Mouse (Mus musculus) CH12.LX (cell line): Measurements from ENCODE around the gene Myo10. TPM values are rescaled to one million over a fixed set of nuclear protein-coding genes. Genes with fewer than 3 reads are reported as not detected.
A peak's percentile ranks its signal among the peaks of the same experiment; 100 is the strongest.

ENCODE experiments used
- DNase-seq: peaks from one replicate; pipeline ENCODE4 v3.0.0-alpha.2; 2013; ENCODE audit errors: extremely low read depth
- H3K27ac ChIP-seq: 2 replicates; pipeline ENCODE4 v1.5.1; 2012; ENCODE audit warnings: low read depth, mild to moderate bottlenecking, control low read depth, moderate library complexity; ENCODE audit not compliant: insufficient read depth
- H3K27me3 ChIP-seq: replicated peaks from 2 replicates; pipeline ENCODE3; 2012; ENCODE audit warnings: inconsistent platforms
- H3K36me3 ChIP-seq, 2 experiments: replicated peaks in 1 of 2; 2 replicates each; pipeline versions ENCODE3 to v1.6.1; 2012; ENCODE audit warnings: inconsistent platforms in 1 of 2, low read length in 1 of 2, mild to moderate bottlenecking in 1 of 2, mixed read lengths in 1 of 2, moderate library complexity in 1 of 2; ENCODE audit not compliant: control insufficient read depth in 1 of 2, insufficient read depth in 1 of 2
- H3K4me1 ChIP-seq, 2 experiments: 2 replicates each; pipeline ENCODE4 v1.6.1; 2012; ENCODE audit warnings: inconsistent platforms in 1 of 2, moderate library complexity in 1 of 2; ENCODE audit not compliant: insufficient read depth in 2 of 2, control insufficient read depth in 1 of 2
- H3K4me2 ChIP-seq: 2 replicates; pipeline ENCODE4 v1.6.1; 2012; ENCODE audit warnings: low read depth, mild to moderate bottlenecking, control low read depth; ENCODE audit not compliant: poor library complexity, insufficient read depth, severe bottlenecking
- H3K4me3 ChIP-seq, 3 experiments: fragments of 150-350 bp in 1 of 3; sonication (generic) in 1 of 3; replicated peaks in 1 of 3; 2 replicates each; pipeline versions ENCODE3 to v1.5.1; 2011 to 2012; ENCODE audit warnings: low read depth in 2 of 3, low read length in 2 of 3, mild to moderate bottlenecking in 2 of 3, moderate library complexity in 2 of 3, control low read depth in 1 of 3, improper control_type of control experiment in 1 of 3, inconsistent platforms in 1 of 3, mixed read lengths in 1 of 3; ENCODE audit not compliant: poor library complexity in 1 of 3
- H3K79me2 ChIP-seq: replicated peaks from 2 replicates; pipeline ENCODE4 v1.6.1; 2012; ENCODE audit warnings: mild to moderate bottlenecking, moderate library complexity; ENCODE audit not compliant: control insufficient read depth, poor library complexity, insufficient read depth, severe bottlenecking; ENCODE audit errors: extremely low read depth
- H3K9ac ChIP-seq: 2 replicates; pipeline ENCODE4 v1.6.1; 2012; ENCODE audit warnings: low read depth, mild to moderate bottlenecking, control low read depth, moderate library complexity; ENCODE audit not compliant: insufficient read depth
- H3K9me3 ChIP-seq: replicated peaks from 2 replicates; pipeline ENCODE3; 2012; ENCODE audit warnings: low read length, inconsistent platforms, mixed read lengths
- BHLHE40 ChIP-seq: IDR thresholded peaks from 2 replicates; pipeline ENCODE4 v1.6.1; 2011; ENCODE audit warnings: mild to moderate bottlenecking, low read depth, low read length, improper control_type of control experiment
- CHD1 ChIP-seq: IDR thresholded peaks from 2 replicates; pipeline ENCODE4 v1.6.1; 2012; ENCODE audit warnings: low read depth, low read length, improper control_type of control experiment, inconsistent platforms
- CHD2 ChIP-seq: IDR thresholded peaks from 2 replicates; pipeline ENCODE4 v1.6.1; 2011; ENCODE audit warnings: low read length, improper control_type of control experiment
- CTCF ChIP-seq, 2 experiments: IDR thresholded peaks in 1 of 2; conservative IDR thresholded peaks in 1 of 2; 2 replicates each; pipeline ENCODE4 v1.5.1; 2011 to 2012; ENCODE audit warnings: low read depth in 2 of 2, low read length in 2 of 2, improper control_type of control experiment in 1 of 2, inconsistent platforms in 1 of 2, mild to moderate bottlenecking in 1 of 2, moderate library complexity in 1 of 2
- E2F4 ChIP-seq: IDR thresholded peaks from 2 replicates; pipeline ENCODE4 v1.6.1; 2011; ENCODE audit warnings: low read depth, low read length, improper control_type of control experiment; ENCODE audit not compliant: insufficient replicate concordance
- ELF1 ChIP-seq: IDR thresholded peaks from 2 replicates; pipeline ENCODE4 v1.6.1; 2014; ENCODE audit warnings: low read depth, mild to moderate bottlenecking, inconsistent platforms, low read length, improper control_type of control experiment
- EP300 ChIP-seq: IDR thresholded peaks from 2 replicates; pipeline ENCODE4 v1.6.1; 2011; ENCODE audit warnings: low read length, improper control_type of control experiment
- ETS1 ChIP-seq: conservative IDR thresholded peaks from 2 replicates; pipeline ENCODE4 v1.6.1; 2012; ENCODE audit warnings: low read depth, mild to moderate bottlenecking, inconsistent platforms, low read length, improper control_type of control experiment, moderate library complexity
- GABPA ChIP-seq: IDR thresholded peaks from 2 replicates; pipeline ENCODE4 v1.6.1; 2012; ENCODE audit warnings: low read depth, low read length, improper control_type of control experiment, inconsistent platforms; ENCODE audit not compliant: insufficient replicate concordance
- HCFC1 ChIP-seq: IDR thresholded peaks from 2 replicates; pipeline ENCODE4 v1.6.1; 2012; ENCODE audit warnings: low read depth, mild to moderate bottlenecking, inconsistent platforms, low read length, improper control_type of control experiment
- IRF4 ChIP-seq: IDR thresholded peaks from 2 replicates; pipeline ENCODE4 v1.6.1; 2014; ENCODE audit warnings: low read depth, mild to moderate bottlenecking, inconsistent platforms, low read length, improper control_type of control experiment
- JUN ChIP-seq: IDR thresholded peaks from 2 replicates; pipeline ENCODE4 v1.6.1; 2011; ENCODE audit warnings: low read depth, mild to moderate bottlenecking, low read length, improper control_type of control experiment, moderate library complexity; ENCODE audit not compliant: insufficient read depth
- JUND ChIP-seq: conservative IDR thresholded peaks from 2 replicates; pipeline ENCODE4 v1.6.1; 2011; ENCODE audit warnings: low read depth, low read length, improper control_type of control experiment
- KAT2A ChIP-seq: IDR thresholded peaks from 2 replicates; pipeline ENCODE4 v1.6.1; 2012; ENCODE audit warnings: low read length, improper control_type of control experiment, inconsistent platforms; ENCODE audit not compliant: insufficient replicate concordance
- MAFK ChIP-seq: IDR thresholded peaks from 2 replicates; pipeline ENCODE4 v1.6.1; 2011; ENCODE audit warnings: low read length, improper control_type of control experiment; ENCODE audit not compliant: insufficient replicate concordance
- MAX ChIP-seq: IDR thresholded peaks from 2 replicates; pipeline ENCODE4 v1.6.1; 2011; ENCODE audit warnings: low read length, improper control_type of control experiment
- MAZ ChIP-seq: IDR thresholded peaks from 2 replicates; pipeline ENCODE4 v1.6.1; 2012; ENCODE audit warnings: low read depth, mild to moderate bottlenecking, inconsistent platforms, low read length, improper control_type of control experiment, moderate library complexity
- MEF2A ChIP-seq: IDR thresholded peaks from 2 replicates; pipeline ENCODE4 v1.6.1; 2014; ENCODE audit warnings: low read depth, mild to moderate bottlenecking, inconsistent platforms, low read length, improper control_type of control experiment, borderline replicate concordance
- MXI1 ChIP-seq: IDR thresholded peaks from 2 replicates; pipeline ENCODE4 v1.6.1; 2011; ENCODE audit warnings: mild to moderate bottlenecking, low read depth, low read length, improper control_type of control experiment
- MYC ChIP-seq: IDR thresholded peaks from 2 replicates; pipeline ENCODE4 v1.6.1; 2011; ENCODE audit warnings: low read depth, mild to moderate bottlenecking, improper control_type of control experiment, low read length
- NELFE ChIP-seq: IDR thresholded peaks from 2 replicates; pipeline ENCODE4 v1.6.1; 2011; ENCODE audit warnings: low read depth, low read length, improper control_type of control experiment
- NRF1 ChIP-seq: IDR thresholded peaks from 2 replicates; pipeline ENCODE4 v1.6.1; 2014; ENCODE audit warnings: low read depth, mild to moderate bottlenecking, inconsistent platforms, low read length, improper control_type of control experiment, moderate library complexity
- PAX5 ChIP-seq: IDR thresholded peaks from 2 replicates; pipeline ENCODE4 v1.6.1; 2012; ENCODE audit warnings: low read length, inconsistent platforms, mixed read lengths
- POLR2A ChIP-seq: IDR thresholded peaks from 2 replicates; pipeline ENCODE4 v1.6.1; 2011; ENCODE audit warnings: low read depth, mild to moderate bottlenecking, improper control_type of control experiment, low read length
- POLR2AphosphoS2 ChIP-seq: IDR thresholded peaks from 2 replicates; pipeline ENCODE4 v1.6.1; 2011; ENCODE audit warnings: low read depth, low read length, improper control_type of control experiment
- RAD21 ChIP-seq: IDR thresholded peaks from 2 replicates; pipeline ENCODE4 v1.6.1; 2011; ENCODE audit warnings: low read depth, mild to moderate bottlenecking, low read length, improper control_type of control experiment, moderate library complexity
- RCOR1 ChIP-seq: conservative IDR thresholded peaks from 2 replicates; pipeline ENCODE4 v1.6.1; 2012; ENCODE audit warnings: low read depth, mild to moderate bottlenecking, inconsistent platforms, low read length, improper control_type of control experiment
- SIN3A ChIP-seq: IDR thresholded peaks from 2 replicates; pipeline ENCODE4 v1.6.1; 2012; ENCODE audit warnings: low read length, improper control_type of control experiment, inconsistent platforms
- SMC3 ChIP-seq: IDR thresholded peaks from 2 replicates; pipeline ENCODE4 v1.6.1; 2011; ENCODE audit warnings: low read depth, low read length, improper control_type of control experiment
- TBP ChIP-seq: conservative IDR thresholded peaks from 2 replicates; pipeline ENCODE4 v1.6.1; 2011; ENCODE audit warnings: low read depth, low read length, improper control_type of control experiment
- TCF12 ChIP-seq: IDR thresholded peaks from 2 replicates; pipeline ENCODE4 v1.6.1; 2014; ENCODE audit warnings: low read depth, mild to moderate bottlenecking, inconsistent platforms, low read length, improper control_type of control experiment
- UBTF ChIP-seq: IDR thresholded peaks from 2 replicates; pipeline ENCODE4 v1.6.1; 2012; ENCODE audit warnings: low read depth, mild to moderate bottlenecking, inconsistent platforms, low read length, improper control_type of control experiment, moderate library complexity
- USF1 ChIP-seq: IDR thresholded peaks from 2 replicates; pipeline ENCODE4 v1.6.1; 2014; ENCODE audit warnings: low read depth, mild to moderate bottlenecking, inconsistent platforms, low read length, improper control_type of control experiment
- USF2 ChIP-seq: conservative IDR thresholded peaks from 2 replicates; pipeline ENCODE4 v1.6.1; 2011; ENCODE audit warnings: low read depth, low read length, improper control_type of control experiment
- ZC3H11A ChIP-seq: IDR thresholded peaks from 2 replicates; pipeline ENCODE4 v1.6.1; 2012; ENCODE audit warnings: low read depth, mild to moderate bottlenecking, inconsistent platforms, low read length, improper control_type of control experiment
- ZKSCAN1 ChIP-seq: IDR thresholded peaks from 2 replicates; pipeline ENCODE4 v1.6.1; 2012; ENCODE audit warnings: low read depth, inconsistent platforms, low read length, improper control_type of control experiment, borderline replicate concordance
- ZMIZ1 ChIP-seq: IDR thresholded peaks from 2 replicates; pipeline ENCODE4 v1.6.1; 2012; ENCODE audit warnings: low read depth, mild to moderate bottlenecking, inconsistent platforms, low read length, improper control_type of control experiment
- ZNF384 ChIP-seq: IDR thresholded peaks from 2 replicates; pipeline ENCODE4 v1.6.1; 2012; ENCODE audit warnings: low read depth, low read length, improper control_type of control experiment, inconsistent platforms
- dilution Hi-C: fragments of 300-500 bp; cut with MboI; formaldehyde crosslinking; loops from 2 replicates; pipeline ENCODE4 v1.14.3; 2020; ENCODE audit warnings: low sequenced_read_pairs; ENCODE audit not compliant: extremely low pct_unique_long_range_greater_than_20kb, extremely low pct_ligation_motif_present
- in situ Hi-C: fragments of 300-500 bp; cut with MboI; formaldehyde crosslinking; loops from 3 replicates; pipeline ENCODE4 v1.14.3; 2019; ENCODE audit warnings: low sequenced_read_pairs, low pct_ligation_motif_present, low pct_unique_long_range_greater_than_20kb, mixed read lengths
- polyA plus RNA-seq: library from polyadenylated mRNA; unstranded; fragments of >175 nt; gene quantifications from 2 replicates; pipeline ENCODE4 v1.2.1, GENCODE M21; 2012; ENCODE audit warnings: low read depth; ENCODE audit not compliant: insufficient read length
- total RNA-seq, 2 experiments: library from RNA; depleted of rRNA; stranded (reverse); fragments of 300-350 nt in 1 of 2; fragments of >200 nt in 1 of 2; gene quantifications; 2 replicates each; pipeline ENCODE4 v1.2.3; 2012 to 2014

The Myo10 gene
- total and polyA plus RNA-seq, 3 experiments: 6.4 to 13.6 (median 8.6) TPM

DNA sequence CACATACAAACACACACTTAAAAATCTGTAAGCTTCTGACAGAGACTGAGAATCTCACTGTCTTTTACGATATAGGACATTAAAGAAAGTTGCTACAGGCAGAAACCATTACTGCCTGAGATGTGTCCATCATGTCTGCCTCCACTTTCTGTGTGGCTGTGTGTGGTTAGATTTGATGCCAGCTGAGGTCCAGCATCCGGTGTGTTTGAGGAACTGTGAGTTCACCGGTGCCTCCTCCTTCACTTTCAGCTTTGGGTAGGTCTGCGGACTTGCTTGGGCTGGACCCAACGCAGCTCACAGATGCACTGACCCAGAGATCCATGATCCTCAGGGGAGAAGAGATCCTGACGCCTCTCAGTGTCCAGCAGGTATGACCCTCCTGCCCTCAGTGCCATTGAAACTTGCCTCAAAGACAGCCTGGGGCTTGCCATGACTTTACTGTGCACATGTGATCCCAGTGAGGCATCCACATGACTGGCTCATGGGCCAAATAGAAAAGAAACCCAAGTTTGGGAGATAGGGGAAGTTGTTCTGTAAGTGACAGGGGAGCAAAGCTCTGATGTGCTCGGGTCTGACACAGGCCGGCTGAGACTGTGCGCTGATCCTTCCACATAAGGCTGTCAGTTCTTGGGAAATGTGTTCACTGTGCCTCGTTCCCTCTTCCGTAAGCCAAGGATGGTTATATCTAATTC, 111.6 kb downstream of the Myo10 start:
- Histone ChIP-seq H3K9me3 (no peaks in the 10 kb centered on the region), H3K4me1 (peaks cover 12 to 49% of the 10 kb centered on the region in 2 experiments), H3K36me3 (peaks cover 0 to 18% of the 10 kb centered on the region in 2 experiments), H3K4me3 (peak overlapping the region in 1 of 3 experiments; percentile 46), H3K79me2 (no peaks in the 10 kb centered on the region), H3K9ac (no peak overlapping the region), H3K27me3 (no peaks in the 10 kb centered on the region), H3K27ac (peak overlapping the region; percentile 7; the same call in 1 of the 2 replicates), H3K4me2 (0 out of 2 replicates have a peak overlapping the region, but pooled peaks have one; percentile 4)
- in situ Hi-C loops (no loop called here), dilution Hi-C loops (no loop called here)
- peak; percentile 83 for DNase-seq
- TF ChIP-seq HCFC1 (0 out of 2 replicates have a peak, but pooled peaks have one; percentile 16), PAX5 (no peak), UBTF (no peak), RAD21 (no peak), JUND (no peak), MAZ (no peak), MXI1 (no peak), CHD1 (no peak), POLR2AphosphoS2 (no peak), ZMIZ1 (no peak), NELFE (no peak), ETS1 (peak; percentile 72), SMC3 (no peak), MYC (0 out of 2 replicates have a peak, but pooled peaks have one; percentile 36), ZNF384 (no peak), NRF1 (no peak), USF2 (no peak), MAFK (peak; percentile 61; the same call in 1 of the 2 replicates), IRF4 (peak; percentile 80), POLR2A (no peak), ZC3H11A (no peak), TCF12 (peak; percentile 65; the same call in 1 of the 2 replicates), EP300 (peak; percentile 80), RCOR1 (no peak; the same call in 1 of the 2 replicates), TBP (no peak), JUN (no peak), MAX (0 out of 2 replicates have a peak, but pooled peaks have one; percentile 21), SIN3A (0 out of 2 replicates have a peak, but pooled peaks have one; percentile 56), KAT2A (no peak), CHD2 (peak; percentile 65), ELF1 (no peak), MEF2A (peak; percentile 38), ZKSCAN1 (no peak), E2F4 (no peak), CTCF (conservative IDR thresholded peaks at IDR 0.05 in 1 of 2, IDR thresholded peaks at IDR 0.05 in 1 of 2; ENCODE audit: low read depth in 2 of 2, low read length in 2 of 2) (no peak), GABPA (no peak), USF1 (no peak), BHLHE40 (peak; percentile 34; the same call in 1 of the 2 replicates)
